Mouse (Mus musculus) heart, postnatal 0 days (tissue): ENCODE results near the gene Arid2.

Source experiments
- CTCF ChIP-seq: IDR thresholded peaks from 2 replicates; pipeline ENCODE4 v1.5.1; 2016; ENCODE audit warnings: antibody characterized with exemption, control low read depth, low read depth
- EP300 ChIP-seq: IDR thresholded peaks from 2 replicates; pipeline ENCODE4 v1.6.1; 2016; ENCODE audit warnings: antibody characterized with exemption, low read depth

DNA sequence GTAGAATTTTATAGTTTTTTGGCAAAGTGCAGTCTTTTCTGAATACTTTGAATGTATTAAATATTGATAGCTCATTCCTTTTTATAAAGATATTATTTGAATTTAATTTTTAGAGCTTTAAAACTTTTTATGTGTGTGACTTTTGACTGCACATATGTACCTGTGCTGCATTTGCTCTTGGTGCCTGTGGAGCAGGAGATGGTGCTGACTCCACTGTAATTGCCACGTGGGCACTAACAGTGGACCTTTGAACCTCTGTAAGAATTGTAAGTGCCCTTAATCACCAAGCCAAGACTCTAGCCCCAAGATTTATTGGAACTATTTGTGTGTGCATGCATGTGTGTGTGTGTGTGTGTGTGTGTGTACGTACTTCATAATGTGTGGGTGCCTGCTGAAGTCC, 53.6 kb downstream of the Arid2 start:
- TF ChIP-seq CTCF: no peak
- no peak for TF ChIP-seq EP300
